Mouse (Mus musculus) forelimb bud, embryonic 11.5 days (tissue): ENCODE measurements around the gene Mrps12.
"Not testable (repeated sequence)": the region's sequence is repeated elsewhere in the genome, so short reads cannot be mapped to it uniquely, and the experiment has no call there.

ENCODE experiments used
- DNase-seq: peaks from one replicate; pipeline ENCODE4 v3.0.0-alpha.2; 2012; ENCODE audit warnings: low read depth, low spot score

Gene Mrps12

DNA sequence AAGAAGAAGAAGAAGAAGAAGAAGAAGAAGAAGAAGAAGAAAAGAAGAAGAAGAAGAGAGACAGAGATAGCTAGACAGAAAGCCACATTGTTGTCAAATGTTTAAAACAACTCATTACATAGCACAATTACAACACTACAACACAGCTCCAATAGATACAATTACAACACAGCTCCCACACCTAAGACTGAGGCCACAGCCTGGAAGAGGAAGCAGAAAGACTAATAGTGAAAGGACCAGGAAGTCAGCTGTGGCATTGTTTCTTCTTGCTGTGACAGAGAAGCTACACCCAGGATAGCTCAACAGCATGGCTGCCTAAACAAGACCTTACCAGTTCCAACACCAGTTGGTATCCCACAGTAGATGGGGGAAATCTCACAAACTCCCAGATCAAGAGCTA, 32.2 kb downstream of the Mrps12 start:
- DNase-seq, result no peak

DNA sequence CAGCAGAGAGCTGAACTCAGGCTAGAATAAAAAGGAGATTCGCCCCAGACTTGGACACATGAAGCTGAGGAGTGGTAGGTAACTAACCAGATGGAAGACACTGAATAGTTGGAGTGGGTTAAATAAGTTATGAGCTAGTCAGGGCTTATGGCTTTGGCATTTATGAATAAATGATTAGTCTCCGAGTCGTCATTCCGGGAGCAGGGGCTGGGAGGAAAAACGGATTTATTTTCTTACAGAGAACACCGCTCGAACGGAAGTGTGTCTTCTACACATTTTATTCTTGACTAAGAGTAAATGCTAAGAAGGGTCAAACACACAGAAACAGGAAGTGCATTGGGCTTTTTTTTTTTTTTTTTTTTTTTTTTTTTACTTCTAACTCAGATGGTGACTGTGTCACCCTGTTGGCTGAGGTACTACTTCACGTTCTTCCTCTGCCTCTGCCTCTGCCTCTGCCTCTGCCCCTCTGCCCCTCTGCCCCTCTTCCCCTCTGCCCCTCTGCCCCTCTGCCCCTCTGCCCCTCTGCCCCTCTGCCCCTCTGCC, 38.9 kb downstream of the Mrps12 start:
- DNase-seq, result no peak

- not testable (repeated sequence) for DNase-seq
These were observed 40.3 kb downstream of the Mrps12 start for GRCm38 (mm10) chr7:28701306-28701705.

DNA sequence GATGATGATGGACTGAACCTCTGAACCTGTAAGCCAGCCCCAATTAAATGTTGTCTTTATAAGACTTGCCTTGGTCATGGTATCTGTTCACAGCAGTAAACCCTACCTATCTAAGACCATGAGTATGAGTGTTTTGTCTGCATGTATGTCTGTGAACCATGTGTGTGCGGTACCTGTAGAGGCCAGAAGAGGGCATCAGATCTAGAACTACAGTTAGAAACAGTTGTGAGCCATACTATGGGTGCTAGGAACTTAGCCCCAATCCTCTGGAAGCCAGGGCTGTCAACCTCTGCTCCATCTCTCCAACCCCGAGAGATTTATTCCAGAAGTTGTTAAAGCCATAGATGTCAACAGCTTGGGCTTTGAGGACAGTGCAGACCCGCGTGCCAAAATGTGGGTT, 41.4 kb downstream of the Mrps12 start:
- no peak for DNase-seq

GRCm38 (mm10) chr7:28697277-28697676, 44.3 kb downstream of the Mrps12 start:
- no peak for DNase-seq

DNA sequence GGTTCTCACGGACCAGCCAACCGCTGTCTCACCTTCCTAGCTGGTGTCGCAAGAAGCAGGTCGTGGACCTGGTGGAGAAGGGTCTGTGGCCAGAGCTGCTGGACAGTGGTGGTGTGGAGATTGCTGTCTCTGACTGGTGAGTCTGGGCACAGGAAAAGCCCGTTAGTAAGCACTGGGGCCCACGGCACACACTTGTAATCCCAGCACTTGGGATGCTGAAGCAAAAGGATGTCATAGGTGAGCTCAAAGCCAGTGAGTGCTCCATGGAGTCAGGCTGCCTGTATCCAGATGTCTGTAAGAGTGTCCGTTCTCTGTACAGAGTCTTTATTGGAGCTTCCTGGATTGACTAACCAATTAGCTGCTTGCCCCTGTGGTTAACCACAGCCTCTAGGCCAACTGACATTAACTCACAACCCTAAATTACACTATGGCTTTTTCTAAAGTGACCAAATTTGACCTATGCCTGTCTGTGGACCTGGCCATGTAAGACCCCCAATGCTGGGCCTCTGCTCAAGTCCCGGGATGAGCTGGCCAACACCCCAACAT, 46.6 kb downstream of the Mrps12 start:
- DNase-seq, result no peak

- peak; percentile 69 for DNase-seq
These were observed 47.2 kb downstream of the Mrps12 start for GRCm38 (mm10) chr7:28694423-28694822.

- DNase-seq, result peak; percentile 78
These were observed 48.2 kb downstream of the Mrps12 start for GRCm38 (mm10) chr7:28693321-28693966.

DNA sequence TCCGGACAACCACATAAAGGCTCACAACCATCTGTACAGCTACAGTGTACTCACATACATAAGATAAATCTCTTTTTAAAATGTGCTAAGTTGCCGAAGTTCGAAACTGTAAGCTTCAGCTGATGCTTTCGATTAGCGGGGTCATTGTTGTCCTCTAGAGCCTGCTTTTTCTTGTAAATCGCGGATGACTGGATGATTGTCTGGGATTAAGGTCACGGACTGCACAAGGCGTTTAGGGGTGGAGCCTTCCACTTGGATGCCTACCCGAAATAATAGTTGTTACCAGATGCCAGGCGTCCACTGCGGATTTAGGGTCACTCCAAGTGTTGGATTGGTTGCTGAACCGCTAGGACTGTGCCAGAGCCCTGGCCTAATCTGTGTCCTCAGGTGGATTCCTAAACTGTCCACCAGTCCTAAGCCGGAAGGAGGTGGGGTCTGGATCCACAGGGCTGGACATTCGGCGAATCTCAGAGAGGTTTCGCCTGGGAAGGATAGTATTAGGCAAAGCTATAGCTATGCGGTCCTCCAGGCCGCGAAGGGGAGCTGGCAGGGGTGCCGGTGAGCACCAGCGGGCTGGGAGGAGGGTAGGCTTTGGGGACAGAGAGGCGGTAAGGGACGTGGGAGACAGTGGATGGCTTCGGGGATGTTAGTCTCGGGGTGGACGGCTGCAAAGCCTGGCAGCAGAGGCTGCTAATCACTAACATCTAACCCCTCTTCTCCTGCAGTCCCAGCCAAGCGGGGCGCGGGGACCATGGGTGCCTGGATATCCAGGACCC, 48.9 kb downstream of the Mrps12 start, which contains the start of gene Fbxo27:
TSS of gene Fbxo27 (plus strand) at position 305 of the 776 bp plus-strand sequence.
- no peak for DNase-seq

GRCm38 (mm10) chr7:28691075-28691474, 50.5 kb downstream of the Mrps12 start:
- no peak for DNase-seq
